Mouse (Mus musculus): ENCODE data around the gene Coq10b. TPM values are rescaled to one million over a fixed set of nuclear protein-coding genes. Genes with fewer than 3 reads are reported as not detected.
"Not testable (repeated sequence)": the region's sequence is repeated elsewhere in the genome, so short reads cannot be mapped to it uniquely, and the experiment has no call there.

Gene Coq10b
- polyA plus RNA-seq, 1 experiment from 2014 or later: 21.2 TPM

DNA sequence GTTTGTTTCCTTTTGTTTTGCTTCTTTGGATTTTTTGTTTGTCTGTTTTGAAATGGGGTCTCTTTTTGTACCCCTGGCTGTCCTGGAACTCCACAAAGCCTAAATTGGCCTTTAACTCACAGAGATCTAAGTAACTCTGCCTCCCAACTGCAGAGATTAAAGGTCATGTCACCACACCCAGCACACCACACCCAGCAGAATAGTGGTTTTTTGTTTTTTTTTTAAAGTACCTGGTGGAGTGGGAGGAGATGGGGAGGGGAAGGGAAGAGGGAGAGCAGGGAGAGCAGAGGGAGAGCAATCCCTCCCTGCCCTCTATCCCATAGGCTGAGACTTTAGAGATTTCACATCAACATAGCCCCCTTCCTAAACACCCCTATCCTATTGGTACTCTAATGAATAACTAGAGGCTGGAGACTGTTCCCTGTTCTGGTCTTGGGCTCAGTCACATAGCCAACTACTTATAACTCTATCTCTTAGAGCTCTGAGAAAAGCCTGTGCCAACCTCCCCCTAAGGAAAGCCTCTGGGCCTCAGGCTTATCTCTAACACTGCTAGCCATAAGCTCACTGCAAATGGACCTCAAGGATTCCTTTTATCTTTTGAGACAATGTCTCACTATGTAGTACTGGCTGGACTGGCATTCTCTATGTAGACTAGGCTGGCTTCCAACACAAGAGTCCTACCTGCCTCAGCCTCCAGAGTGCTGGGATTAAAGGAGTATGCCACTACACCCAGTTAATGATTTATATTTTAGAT is 21.4 kb upstream of the Coq10b start:
- Histone ChIP-seq H3K4me1 (no peaks in the 10 kb centered on the region), H3K4me2 (no peak overlapping the region), H3K27me3 (replicated peaks) (no peaks in the 10 kb centered on the region), H3K9me3 (no peaks in the 10 kb centered on the region), H3K4me3 (replicated peaks) (no peak overlapping the region), H3K27ac (no peak overlapping the region), H3K36me3 (no peaks in the 10 kb centered on the region), H3K9ac (no peak overlapping the region)
- ATAC-seq (ENCODE audit: insufficient read depth, low FRiP score, low read depth): no peak

DNA sequence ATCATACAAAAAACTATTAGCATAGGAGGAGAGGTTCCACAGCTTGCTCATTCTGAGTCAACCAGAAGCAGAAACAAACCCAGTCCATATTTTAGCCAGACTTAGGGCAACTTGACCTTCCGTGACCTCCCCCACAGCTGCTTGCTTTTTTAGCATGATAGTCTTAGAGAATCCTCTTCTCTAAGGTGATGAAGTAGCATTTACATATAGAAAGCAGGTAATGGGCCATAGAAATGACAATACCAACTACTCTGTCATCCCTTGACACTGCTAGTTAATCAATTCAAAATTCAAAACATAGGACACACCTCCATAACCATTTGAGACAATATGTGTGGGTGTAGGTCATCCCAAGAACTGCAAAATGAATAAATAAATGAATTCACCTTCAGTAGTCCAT is 12.6 kb upstream of the Coq10b start:
- 83% methylated on average over 1 of the region's 1 CpGs for WGBS
- no peaks in the 10 kb centered on the region for H3K36me3 ChIP-seq
- H3K9me3 ChIP-seq: no peaks in the 10 kb centered on the region
- ATAC-seq (ENCODE audit: insufficient read depth, low FRiP score, low read depth): no peak
- no peaks in the 10 kb centered on the region for H3K27me3 ChIP-seq (replicated peaks)
- H3K4me2 ChIP-seq: no peak overlapping the region
- no peak overlapping the region for H3K27ac ChIP-seq
- no peaks in the 10 kb centered on the region for H3K4me1 ChIP-seq
- H3K4me3 ChIP-seq (replicated peaks): no peak overlapping the region
- no peak overlapping the region for H3K9ac ChIP-seq

DNA sequence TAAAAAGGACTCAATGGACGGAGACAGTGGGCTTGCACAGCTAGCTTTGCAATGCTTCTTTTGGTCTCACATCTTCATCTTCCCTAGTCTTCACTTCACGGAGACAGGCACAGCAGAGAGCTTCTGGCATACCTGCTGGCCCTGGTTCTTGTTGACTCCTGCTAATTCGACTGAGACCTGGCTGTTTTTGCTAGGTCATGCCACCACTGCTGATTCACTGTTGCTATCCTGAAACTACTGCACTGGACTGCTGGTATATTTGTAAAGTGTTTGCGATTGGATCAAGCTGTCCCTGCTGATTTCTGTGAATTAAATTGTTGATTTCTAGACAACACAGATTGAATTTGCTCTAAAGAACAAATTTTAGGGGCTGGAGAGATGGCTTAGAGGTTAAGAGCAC is 10.9 kb upstream of the Coq10b start:
- Histone ChIP-seq H3K9me3 (no peaks in the 10 kb centered on the region), H3K4me1 (no peaks in the 10 kb centered on the region), H3K4me2 (no peak overlapping the region), H3K27me3 (replicated peaks) (no peaks in the 10 kb centered on the region), H3K27ac (no peak overlapping the region), H3K36me3 (no peaks in the 10 kb centered on the region), H3K9ac (no peak overlapping the region), H3K4me3 (replicated peaks) (no peak overlapping the region)
- WGBS: 82% methylated on average over 4 of the region's 4 CpGs
- no peak for ATAC-seq (ENCODE audit: insufficient read depth, low FRiP score, low read depth)

DNA sequence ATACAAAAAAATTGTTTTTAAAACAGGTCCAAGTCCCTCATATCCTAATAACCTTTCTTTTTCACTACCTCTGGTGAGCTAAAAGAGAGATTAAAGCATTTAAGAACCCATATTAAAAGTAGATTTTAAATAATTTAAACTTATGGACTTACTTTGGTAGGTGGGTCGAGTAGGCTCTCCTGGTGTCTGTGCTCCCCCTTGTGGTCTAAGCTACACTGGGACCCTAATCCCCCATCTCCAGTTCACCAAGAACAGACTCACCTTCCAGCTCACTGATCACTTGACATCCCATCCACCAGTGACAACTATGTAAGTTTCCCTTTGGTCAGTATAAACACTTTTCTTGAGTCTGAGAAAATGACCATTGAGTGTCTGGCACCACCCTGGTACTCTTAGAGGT is 10.3 kb upstream of the Coq10b start:
- Histone ChIP-seq H3K4me2 (no peak overlapping the region), H3K36me3 (no peaks in the 10 kb centered on the region), H3K4me3 (replicated peaks) (no peak overlapping the region), H3K9me3 (no peaks in the 10 kb centered on the region), H3K27ac (no peak overlapping the region), H3K27me3 (replicated peaks) (no peaks in the 10 kb centered on the region), H3K4me1 (no peaks in the 10 kb centered on the region), H3K9ac (no peak overlapping the region)
- WGBS: 69% methylated on average over 1 of the region's 1 CpGs
- ATAC-seq (ENCODE audit: insufficient read depth, low FRiP score, low read depth): no peak

DNA sequence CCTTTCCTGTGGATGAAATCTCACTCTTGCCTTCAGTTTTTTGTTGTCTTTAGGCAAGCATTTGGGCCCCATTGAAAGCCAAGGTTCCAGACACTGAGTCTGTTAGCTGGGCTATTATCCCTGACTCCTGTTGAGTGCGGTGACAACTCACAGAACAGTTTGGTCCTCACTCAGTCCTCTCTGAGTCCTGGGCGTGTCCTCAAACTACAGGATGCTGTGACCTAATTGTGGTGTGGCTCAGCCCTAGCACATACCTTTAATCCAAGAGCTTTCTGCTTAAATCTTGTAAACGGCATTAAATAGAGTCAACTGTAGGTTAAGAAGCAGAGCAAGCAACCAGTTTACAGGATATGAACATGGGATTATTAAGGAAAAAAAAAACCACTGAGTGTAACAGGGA is 9.4 kb upstream of the Coq10b start:
- Histone ChIP-seq H3K27ac (no peak overlapping the region), H3K4me2 (no peak overlapping the region), H3K9ac (no peak overlapping the region), H3K36me3 (no peaks in the 10 kb centered on the region), H3K4me3 (replicated peaks) (no peak overlapping the region), H3K9me3 (no peaks in the 10 kb centered on the region), H3K4me1 (no peaks in the 10 kb centered on the region), H3K27me3 (replicated peaks) (no peaks in the 10 kb centered on the region)
- 74% methylated on average over 3 of the region's 3 CpGs for WGBS
- ATAC-seq (ENCODE audit: insufficient read depth, low FRiP score, low read depth): no peak

DNA sequence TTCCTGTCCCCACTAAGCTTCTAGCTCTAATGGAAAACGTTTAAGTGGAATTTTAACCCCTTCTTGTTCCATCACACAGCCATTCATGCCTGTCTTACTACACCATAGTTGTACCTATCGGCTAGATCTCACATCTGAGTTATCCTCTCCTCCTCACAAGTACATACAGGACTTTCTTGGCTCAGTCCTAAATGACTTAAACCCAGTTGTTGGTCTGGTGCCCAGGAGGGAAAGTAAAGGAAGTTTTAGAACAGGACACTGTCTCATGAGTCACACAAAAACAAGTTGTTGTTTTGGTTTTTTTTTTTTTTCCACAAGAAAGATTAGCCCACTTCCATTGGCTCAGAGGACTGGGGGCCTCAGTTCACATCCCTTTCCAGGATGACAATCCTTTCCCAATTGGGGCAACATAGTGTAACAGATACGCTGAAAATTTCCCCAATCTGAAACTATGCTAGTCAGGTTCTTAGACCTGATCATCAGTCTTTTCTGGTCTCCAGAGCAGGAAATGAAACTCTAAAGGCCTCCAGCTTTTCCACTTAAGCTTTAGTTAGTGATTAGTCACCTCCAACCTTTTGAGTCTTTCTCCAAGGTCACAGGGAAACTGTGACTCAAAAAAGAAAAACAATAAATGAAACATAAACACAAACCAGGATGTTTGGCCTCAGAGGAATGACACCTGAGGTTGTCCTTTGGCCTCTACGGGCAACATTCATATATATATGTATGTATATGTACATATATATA is 3.6 kb upstream of the Coq10b start:
- 64% methylated on average over 4 of the region's 4 CpGs for whole genome bisulfite sequencing
- H3K4me2 ChIP-seq: no peak overlapping the region
- no peak overlapping the region for H3K27ac ChIP-seq
- H3K4me3 ChIP-seq (replicated peaks): no peak overlapping the region
- H3K9ac ChIP-seq: no peak overlapping the region
- ATAC-seq (ENCODE audit: insufficient read depth, low FRiP score, low read depth): no peak
- H3K9me3 ChIP-seq: no peaks in the 10 kb centered on the region
- H3K36me3 ChIP-seq: no peaks in the 10 kb centered on the region
- no peaks in the 10 kb centered on the region for H3K27me3 ChIP-seq (replicated peaks)
- 0 out of 2 replicates have a peak, but pooled peaks cover 4% of the 10 kb centered on the region for H3K4me1 ChIP-seq

DNA sequence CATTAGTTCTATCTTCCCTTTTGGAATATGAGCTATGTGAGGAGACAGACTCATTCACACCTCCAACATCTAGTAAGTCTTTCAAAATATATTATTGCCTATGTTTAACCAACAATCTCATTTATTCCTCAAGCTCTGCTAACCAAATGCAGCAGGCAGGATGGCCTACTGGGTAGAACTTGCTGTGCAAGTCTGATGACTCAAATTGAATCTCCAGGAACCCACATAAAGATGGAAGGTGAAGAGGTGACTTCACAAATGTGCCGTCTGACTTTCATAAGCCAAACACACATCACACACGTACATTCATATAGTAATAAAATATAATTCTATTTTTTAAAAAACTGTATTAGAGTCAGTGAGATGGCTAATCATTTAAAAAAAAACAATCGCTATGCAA is 899 bp upstream of the Coq10b start:
- no peak overlapping the region for H3K27ac ChIP-seq
- H3K27me3 ChIP-seq (replicated peaks): no peaks in the 10 kb centered on the region
- H3K4me1 ChIP-seq: 0 out of 2 replicates have a peak, but pooled peaks cover 4% of the 10 kb centered on the region
- H3K36me3 ChIP-seq: no peaks in the 10 kb centered on the region; the same call in 1 of the 2 replicates
- ATAC-seq (ENCODE audit: insufficient read depth, low FRiP score, low read depth): no peak
- H3K4me2 ChIP-seq: peak overlapping the region; percentile 86
- peak overlapping the region; percentile 68; the same call in 1 of the 2 replicates for H3K4me3 ChIP-seq (replicated peaks)
- H3K9ac ChIP-seq: 0 out of 2 replicates have a peak overlapping the region, but pooled peaks have one; percentile 42
- 65% methylated on average over 3 of the region's 3 CpGs for WGBS
- H3K9me3 ChIP-seq: no peaks in the 10 kb centered on the region

DNA sequence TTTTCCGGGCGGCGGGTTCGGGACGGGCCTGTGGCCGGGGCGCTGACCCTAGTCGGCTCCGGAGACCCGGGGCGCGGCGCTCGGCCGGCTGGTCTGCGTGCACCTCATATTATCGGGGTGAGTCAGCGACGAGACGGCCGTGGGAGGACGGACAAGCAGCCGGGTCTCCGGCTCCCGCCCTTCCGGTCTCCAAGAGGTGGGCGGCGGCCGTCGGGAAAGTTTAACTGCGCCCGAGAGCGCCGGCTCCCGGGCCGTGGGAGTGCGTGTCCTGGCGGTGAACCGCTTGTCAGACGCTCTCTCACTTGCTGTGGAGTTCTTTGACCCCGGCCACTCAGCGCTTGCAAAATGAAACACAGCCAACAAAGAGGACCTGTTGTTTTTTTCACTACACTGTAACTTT is 435 bp downstream of the Coq10b start:
- Histone ChIP-seq H3K27ac (peak overlapping the region; percentile 81), H3K9ac (peak overlapping the region; percentile 29; the same call in 1 of the 2 replicates), H3K4me1 (0 out of 2 replicates have a peak, but pooled peaks cover 4% of the 10 kb centered on the region), H3K4me2 (peak overlapping the region; percentile 58), H3K9me3 (no peaks in the 10 kb centered on the region), H3K27me3 (replicated peaks) (no peaks in the 10 kb centered on the region), H3K36me3 (peaks cover 5% of the 10 kb centered on the region; the same call in 1 of the 2 replicates), H3K4me3 (replicated peaks) (peak overlapping the region; percentile 68)
- ATAC-seq (ENCODE audit: insufficient read depth, low FRiP score, low read depth): peak; percentile 74
- under 1% methylated on average over 42 of the region's 42 CpGs for WGBS

DNA sequence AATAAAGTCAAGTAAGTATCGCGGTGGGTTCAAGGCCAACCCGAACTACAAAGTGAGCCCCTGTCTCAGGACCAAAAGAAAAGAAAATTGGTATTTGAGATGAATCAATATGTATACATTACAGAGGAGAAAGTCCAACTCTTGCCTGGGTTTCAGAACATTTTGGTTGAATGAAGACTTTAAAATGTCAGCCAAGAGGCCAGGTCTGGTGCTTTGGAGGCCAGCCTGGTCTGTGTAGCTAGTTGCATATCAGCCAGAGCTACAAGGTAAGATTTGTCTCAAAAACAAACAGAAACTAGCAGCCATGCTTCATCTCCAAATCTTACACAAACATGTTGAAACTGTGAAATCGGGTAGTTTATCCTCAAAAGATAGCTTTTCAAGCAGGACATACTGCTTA is 1.0 kb downstream of the Coq10b start:
- no peak overlapping the region for H3K9ac ChIP-seq
- no peaks in the 10 kb centered on the region for H3K27me3 ChIP-seq (replicated peaks)
- ATAC-seq (ENCODE audit: insufficient read depth, low FRiP score, low read depth): no peak
- H3K9me3 ChIP-seq: no peaks in the 10 kb centered on the region
- WGBS: 73% methylated on average over 4 of the region's 4 CpGs
- H3K4me2 ChIP-seq: peak overlapping the region; percentile 58
- H3K36me3 ChIP-seq: peaks cover 5% of the 10 kb centered on the region; the same call in 1 of the 2 replicates
- 0 out of 2 replicates have a peak, but pooled peaks cover 4% of the 10 kb centered on the region for H3K4me1 ChIP-seq
- H3K27ac ChIP-seq: no peak overlapping the region
- peak overlapping the region; percentile 68 for H3K4me3 ChIP-seq (replicated peaks)

DNA sequence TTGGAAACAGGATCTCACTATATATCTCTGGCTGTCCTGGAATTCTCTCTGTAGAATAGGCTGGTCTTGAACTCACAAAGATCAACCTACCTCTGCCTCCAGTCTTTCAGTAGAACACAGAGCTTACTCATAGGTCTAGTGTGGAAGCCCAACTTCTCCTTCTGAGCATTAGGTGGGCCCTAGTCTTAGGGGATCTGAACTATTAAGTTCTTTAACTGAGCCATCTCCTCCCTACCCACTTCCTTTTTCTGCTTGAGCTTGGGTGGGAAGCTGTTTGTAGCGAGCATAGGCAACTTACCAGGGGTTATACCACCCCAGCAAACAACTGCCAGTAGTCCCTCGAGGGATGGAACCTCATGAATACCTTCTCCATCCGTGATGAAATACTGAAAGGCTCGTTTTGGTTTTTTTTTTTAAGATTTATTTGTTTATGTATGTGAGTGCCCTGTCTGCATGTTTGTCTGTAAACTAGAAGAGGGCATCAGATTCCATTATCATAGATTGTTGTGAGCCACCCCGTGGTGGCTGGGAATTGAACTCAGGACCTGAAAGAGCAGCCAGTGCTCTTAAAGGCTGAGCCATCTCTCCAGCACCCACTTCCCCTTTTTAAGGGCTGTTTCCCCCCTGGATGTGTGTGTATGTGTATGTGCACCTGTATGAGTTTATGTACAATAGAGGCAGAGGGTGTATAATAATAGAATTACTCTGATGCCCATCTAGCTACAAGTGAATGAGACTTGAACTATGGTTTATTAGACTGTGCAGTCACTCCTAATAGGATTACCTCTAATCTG is 2.9 kb downstream of the Coq10b start:
- no peak overlapping the region for H3K4me2 ChIP-seq
- 79% methylated on average over 5 of the region's 5 CpGs for WGBS

DNA sequence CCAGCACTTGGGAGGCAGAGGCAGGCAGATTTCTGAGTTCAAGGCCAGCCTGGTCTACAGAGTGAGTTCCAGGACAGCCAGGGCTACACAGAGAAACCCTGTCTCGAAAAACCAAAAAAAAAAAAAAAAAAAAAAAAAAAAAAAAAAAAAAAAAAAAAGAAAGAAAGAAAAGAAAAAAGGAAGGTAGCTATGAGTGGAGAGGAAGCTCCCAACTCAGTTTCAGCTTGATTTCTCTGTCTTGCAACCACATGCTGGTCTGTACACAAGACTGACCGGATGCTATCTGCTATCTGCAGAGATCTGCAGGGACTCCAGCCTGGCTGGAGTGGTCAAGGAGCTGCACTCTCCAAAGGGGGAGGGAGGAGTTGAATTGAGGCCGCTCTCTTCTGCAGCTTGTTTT is 5.8 kb downstream of the Coq10b start:
- not testable (repeated sequence) for H3K4me1 ChIP-seq
- 84% methylated on average over 2 of the region's 3 CpGs for WGBS

More for the DNA sequence above, 2.9 kb downstream of the Coq10b start:
- no peaks in the 10 kb centered on the region for H3K27me3 ChIP-seq (replicated peaks)
- 0 out of 2 replicates have a peak, but pooled peaks cover 4% of the 10 kb centered on the region for H3K4me1 ChIP-seq
- H3K36me3 ChIP-seq: peaks cover 5% of the 10 kb centered on the region; the same call in 1 of the 2 replicates
- no peak overlapping the region for H3K9ac ChIP-seq
- H3K27ac ChIP-seq: no peak overlapping the region
- H3K4me3 ChIP-seq (replicated peaks): no peak overlapping the region
- no peaks in the 10 kb centered on the region for H3K9me3 ChIP-seq
- no peak for ATAC-seq (ENCODE audit: insufficient read depth, low FRiP score, low read depth)

More for the DNA sequence above, 5.8 kb downstream of the Coq10b start:
- not testable (repeated sequence) for H3K36me3 ChIP-seq; H3K4me3 ChIP-seq (replicated peaks); ATAC-seq (ENCODE audit: insufficient read depth, low FRiP score, low read depth); H3K4me2 ChIP-seq; H3K27me3 ChIP-seq (replicated peaks); H3K27ac ChIP-seq; H3K9ac ChIP-seq; H3K9me3 ChIP-seq

Measured in stomach, embryonic 15.5 days (tissue).